Mouse (Mus musculus): ENCODE results near the gene Calb2. TPM values are rescaled to one million over a fixed set of nuclear protein-coding genes. Genes with fewer than 3 reads are reported as not detected.

The Calb2 gene
- polyA plus RNA-seq, 1 experiment, result 3.1 TPM

GRCm38 (mm10) chr8:110130537-110130936, 37.5 kb downstream of the Calb2 start:
- Histone ChIP-seq H3K27ac (ENCODE audit: insufficient read depth, low read depth, low read length) (no peak overlapping the region), H3K36me3 (ENCODE audit: control insufficient read depth, insufficient read depth, low read length) (no peaks in the 10 kb centered on the region), H3K4me3 (ENCODE audit: low read depth, low read length) (no peak overlapping the region), H3K4me1 (ENCODE audit: control insufficient read depth, insufficient read depth, insufficient read length, low read length) (no peaks in the 10 kb centered on the region), H3K27me3 (ENCODE audit: control insufficient read depth, insufficient read depth, low read length) (no peaks in the 10 kb centered on the region)
- WGBS, result 10% methylated on average over 13 of the region's 13 CpGs
- TF ChIP-seq CTCF (IDR thresholded peaks at IDR 0.05; ENCODE audit: extremely low read depth, insufficient read length, insufficient replicate concordance, low read depth, low read length) (peak; percentile 94; the same call in 1 of the 2 replicates), POLR2A (IDR thresholded peaks at IDR 0.05; ENCODE audit: low read depth, low read length) (no peak)

- no peaks in the 10 kb centered on the region for H3K36me3 ChIP-seq (ENCODE audit: control insufficient read depth, insufficient read depth, low read length)
- H3K4me1 ChIP-seq (ENCODE audit: control insufficient read depth, insufficient read depth, insufficient read length, low read length), result no peaks in the 10 kb centered on the region
- H3K4me3 ChIP-seq (ENCODE audit: low read depth, low read length), result no peak overlapping the region
- 41% methylated on average over 6 of the region's 6 CpGs for WGBS
- H3K27ac ChIP-seq (ENCODE audit: insufficient read depth, low read depth, low read length), result no peak overlapping the region
- TF ChIP-seq CTCF (IDR thresholded peaks at IDR 0.05; ENCODE audit: extremely low read depth, insufficient read length, insufficient replicate concordance, low read depth, low read length) (peak; percentile 23; the same call in 1 of the 2 replicates), POLR2A (IDR thresholded peaks at IDR 0.05; ENCODE audit: low read depth, low read length) (no peak)
- H3K27me3 ChIP-seq (ENCODE audit: control insufficient read depth, insufficient read depth, low read length), result no peaks in the 10 kb centered on the region
Observed at GRCm38 (mm10) chr8:110119715-110120114, 48.3 kb downstream of the Calb2 start.

- Histone ChIP-seq H3K4me3 (ENCODE audit: low read depth, low read length) (no peak within 1 kb of the TSS), H3K27me3 (ENCODE audit: control insufficient read depth, insufficient read depth, low read length) (no peaks in the 10 kb centered on the region), H3K27ac (ENCODE audit: insufficient read depth, low read depth, low read length) (no peak within 1 kb of the TSS), H3K4me1 (ENCODE audit: control insufficient read depth, insufficient read depth, insufficient read length, low read length) (no peaks in the 10 kb centered on the region), H3K36me3 (ENCODE audit: control insufficient read depth, insufficient read depth, low read length) (no peaks in the 10 kb centered on the region)
- TF ChIP-seq POLR2A (IDR thresholded peaks at IDR 0.05; ENCODE audit: low read depth, low read length) (no peak), CTCF (IDR thresholded peaks at IDR 0.05; ENCODE audit: extremely low read depth, insufficient read length, insufficient replicate concordance, low read depth, low read length) (no peak)
- WGBS, result 75% methylated on average over 3 of the region's 3 CpGs
Observed at GRCm38 (mm10) chr8:110102653-110103052, 65.4 kb downstream of the Calb2 start, which contains the start of gene Gm17720. TSS of gene Gm17720 (minus strand) at chr8:110102753.

- 88% methylated on average over 15 of the region's 15 CpGs for WGBS
- Histone ChIP-seq H3K4me1 (ENCODE audit: control insufficient read depth, insufficient read depth, insufficient read length, low read length) (no peaks in the 10 kb centered on the region), H3K36me3 (ENCODE audit: control insufficient read depth, insufficient read depth, low read length) (no peaks in the 10 kb centered on the region), H3K4me3 (ENCODE audit: low read depth, low read length) (no peak overlapping the region), H3K27ac (ENCODE audit: insufficient read depth, low read depth, low read length) (no peak overlapping the region), H3K27me3 (ENCODE audit: control insufficient read depth, insufficient read depth, low read length) (no peaks in the 10 kb centered on the region)
- TF ChIP-seq POLR2A (IDR thresholded peaks at IDR 0.05; ENCODE audit: low read depth, low read length) (no peak), CTCF (IDR thresholded peaks at IDR 0.05; ENCODE audit: extremely low read depth, insufficient read length, insufficient replicate concordance, low read depth, low read length) (no peak)
Observed at GRCm38 (mm10) chr8:110101676-110102075, 66.3 kb downstream of the Calb2 start.

- no peak within 1 kb of the TSS for H3K27ac ChIP-seq (ENCODE audit: insufficient read depth, low read depth, low read length)
- H3K4me1 ChIP-seq (ENCODE audit: control insufficient read depth, insufficient read depth, insufficient read length, low read length), result no peaks in the 10 kb centered on the region
- no peaks in the 10 kb centered on the region for H3K27me3 ChIP-seq (ENCODE audit: control insufficient read depth, insufficient read depth, low read length)
- 83% methylated on average over 12 of the region's 12 CpGs for WGBS
- no peak for TF ChIP-seq POLR2A (IDR thresholded peaks at IDR 0.05; ENCODE audit: low read depth, low read length)
- TF ChIP-seq CTCF (IDR thresholded peaks at IDR 0.05; ENCODE audit: extremely low read depth, insufficient read length, insufficient replicate concordance, low read depth, low read length), result no peak
- no peaks in the 10 kb centered on the region for H3K36me3 ChIP-seq (ENCODE audit: control insufficient read depth, insufficient read depth, low read length)
- no peak within 1 kb of the TSS for H3K4me3 ChIP-seq (ENCODE audit: low read depth, low read length)
Observed at GRCm38 (mm10) chr8:110100907-110101306, 67.1 kb downstream of the Calb2 start, which contains the start of gene Gm21964. TSS of gene Gm21964 (plus strand) at chr8:110101207.

GRCm38 (mm10) chr8:110091869-110092268, 76.1 kb downstream of the Calb2 start:
- peaks cover 13% of the 10 kb centered on the region for H3K36me3 ChIP-seq (ENCODE audit: control insufficient read depth, insufficient read depth, low read length)
- no peak overlapping the region for H3K27ac ChIP-seq (ENCODE audit: insufficient read depth, low read depth, low read length)
- TF ChIP-seq POLR2A (IDR thresholded peaks at IDR 0.05; ENCODE audit: low read depth, low read length), result no peak
- TF ChIP-seq CTCF (IDR thresholded peaks at IDR 0.05; ENCODE audit: extremely low read depth, insufficient read length, insufficient replicate concordance, low read depth, low read length), result no peak
- no peak overlapping the region for H3K4me3 ChIP-seq (ENCODE audit: low read depth, low read length)
- WGBS, result 26% methylated on average over 1 of the region's 1 CpGs
- H3K27me3 ChIP-seq (ENCODE audit: control insufficient read depth, insufficient read depth, low read length), result no peaks in the 10 kb centered on the region
- no peaks in the 10 kb centered on the region for H3K4me1 ChIP-seq (ENCODE audit: control insufficient read depth, insufficient read depth, insufficient read length, low read length)

Other genes starting within 250 kb of the Calb2 start
- gene Marveld3, start 206.0 kb downstream of the Calb2 start, polyA plus RNA-seq (2012; rRNA removed), result 26.5 and 48.7 TPM in 2 replicates
- 0.13 TPM in 1 of 2 replicates, not detected in the other for gene Tat, start 177.8 kb downstream of the Calb2 start, polyA plus RNA-seq (2012; rRNA removed)
- gene Chst4, start 128.5 kb downstream of the Calb2 start, polyA plus RNA-seq (2012; rRNA removed), result 25.9 and 27.1 TPM in 2 replicates
- 0.39 and 0.53 TPM in 2 replicates for gene Zfp612, start 88.5 kb downstream of the Calb2 start, polyA plus RNA-seq (2012; rRNA removed)
- gene Gm21964, start 67.0 kb downstream of the Calb2 start, polyA plus RNA-seq (2012; rRNA removed), result not detected in 2 replicates
- gene Gm17720, start 65.5 kb downstream of the Calb2 start, polyA plus RNA-seq (2012; rRNA removed), result not detected in 2 replicates
- 1.2 TPM in 2 replicates for gene Cmtr2, start 47.5 kb upstream of the Calb2 start, polyA plus RNA-seq (2012; rRNA removed)
- not detected in 2 replicates for gene Hydin, start 98.8 kb upstream of the Calb2 start, polyA plus RNA-seq (2012; rRNA removed)

Measured in small intestine, adult 2 months (tissue).